Mouse (Mus musculus) cerebellum, adult 9-10 months (tissue): ENCODE results near the gene Hist2h2aa2.
A peak's percentile ranks its signal among the peaks of the same experiment; 100 is the strongest.
"Not testable (repeated sequence)": the region's sequence is repeated elsewhere in the genome, so short reads cannot be mapped to it uniquely, and the experiment has no call there.

Source experiments
- DNase-seq: peaks from one replicate; pipeline ENCODE4 v3.0.0; 2022

Gene Hist2h2aa2

DNA sequence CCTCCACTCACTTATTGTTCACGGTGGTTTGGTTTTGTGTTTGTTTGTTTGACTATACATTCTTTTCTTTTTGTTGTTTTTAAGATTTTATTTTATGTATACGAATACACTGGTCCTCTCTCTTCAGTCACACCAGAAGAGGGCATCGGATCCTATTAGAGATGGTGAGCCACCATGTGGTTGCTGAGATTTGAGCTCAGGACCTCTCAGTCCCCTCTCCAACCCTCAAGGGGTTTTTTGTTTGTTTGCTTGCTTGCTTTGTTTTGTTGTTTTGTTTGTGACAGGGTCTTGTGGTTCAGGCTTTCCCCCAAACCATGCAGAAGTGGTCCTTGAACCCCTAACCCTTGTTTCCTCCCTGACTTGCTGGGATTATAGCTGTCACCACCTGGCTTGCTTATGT, 21.5 kb upstream of the Hist2h2aa2 start:
- no peak for DNase-seq

DNA sequence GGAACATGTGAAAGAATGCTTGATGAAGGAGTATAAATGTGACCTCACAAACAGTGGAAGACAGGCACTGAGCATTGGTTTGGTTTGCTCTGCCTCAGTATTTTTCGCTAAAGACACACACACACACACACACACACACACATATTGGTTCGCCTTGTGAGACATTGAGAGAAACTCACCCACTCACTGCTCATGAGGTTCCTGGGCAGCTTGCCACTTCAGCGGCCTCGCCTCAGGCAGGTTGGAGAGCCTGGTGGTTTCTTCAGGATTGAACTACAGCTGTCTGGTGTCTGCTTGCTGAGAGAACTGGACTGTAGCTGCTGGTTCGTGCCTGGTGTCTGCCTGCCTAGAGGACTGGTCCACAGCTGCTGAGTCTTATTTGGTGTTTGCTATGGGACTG, 20.1 kb upstream of the Hist2h2aa2 start:
- peak; percentile 47 for DNase-seq

DNA sequence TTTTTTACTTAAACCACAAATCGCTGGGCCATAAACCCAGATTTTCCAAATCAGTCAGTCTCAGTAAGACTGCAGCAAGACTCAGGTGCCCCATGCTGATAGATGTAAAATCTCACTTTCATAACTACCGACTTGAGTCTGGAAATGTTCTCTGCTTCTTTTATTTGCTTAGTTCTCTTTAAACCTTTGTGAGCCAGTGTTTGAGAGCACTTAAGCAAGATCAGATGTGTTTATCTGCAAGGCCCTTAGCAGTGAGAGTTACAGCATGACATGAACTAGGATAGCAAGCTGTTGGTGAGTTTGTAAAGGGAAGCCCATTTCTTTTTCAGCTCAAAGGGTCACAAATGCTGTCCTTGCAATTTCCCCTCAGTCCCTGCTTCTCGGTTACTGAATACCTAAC, 17.1 kb upstream of the Hist2h2aa2 start:
- no peak for DNase-seq

- no peak for DNase-seq
Observed at GRCm38 (mm10) chr3:96255926-96256593, 16.0 kb upstream of the Hist2h2aa2 start.

DNA sequence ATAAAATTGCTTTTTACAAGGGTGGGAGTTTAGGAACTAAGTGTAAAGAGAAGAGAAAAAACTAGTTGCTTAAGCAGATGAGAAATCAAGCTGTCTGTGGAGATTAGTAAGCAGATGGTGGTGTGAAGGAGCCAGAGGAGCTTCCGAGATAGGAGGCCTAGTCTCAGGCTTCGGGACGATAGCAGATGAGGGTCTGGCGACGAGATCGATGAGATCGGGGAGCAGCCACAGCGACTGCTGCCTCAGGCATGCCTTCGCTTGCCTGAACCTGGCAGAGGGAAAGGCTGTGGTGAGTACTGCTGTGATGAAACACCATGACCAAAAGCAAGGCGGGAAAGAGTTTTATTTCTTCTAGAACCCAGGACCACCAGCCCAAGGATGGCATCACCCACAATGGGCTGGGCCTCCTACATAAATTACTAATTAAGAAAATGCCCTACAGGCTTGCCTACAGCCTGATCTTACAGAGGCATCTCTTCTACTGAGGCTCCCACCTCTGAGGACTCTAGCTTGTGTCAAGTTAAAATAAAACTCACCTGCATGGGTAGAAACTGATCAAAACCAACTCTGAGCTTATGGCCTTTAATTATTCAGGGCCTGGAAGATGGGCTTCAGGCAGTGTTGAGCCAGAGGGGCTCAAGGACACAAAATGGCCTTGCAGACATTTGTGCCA, 14.7 kb upstream of the Hist2h2aa2 start:
- DNase-seq = no peak

DNA sequence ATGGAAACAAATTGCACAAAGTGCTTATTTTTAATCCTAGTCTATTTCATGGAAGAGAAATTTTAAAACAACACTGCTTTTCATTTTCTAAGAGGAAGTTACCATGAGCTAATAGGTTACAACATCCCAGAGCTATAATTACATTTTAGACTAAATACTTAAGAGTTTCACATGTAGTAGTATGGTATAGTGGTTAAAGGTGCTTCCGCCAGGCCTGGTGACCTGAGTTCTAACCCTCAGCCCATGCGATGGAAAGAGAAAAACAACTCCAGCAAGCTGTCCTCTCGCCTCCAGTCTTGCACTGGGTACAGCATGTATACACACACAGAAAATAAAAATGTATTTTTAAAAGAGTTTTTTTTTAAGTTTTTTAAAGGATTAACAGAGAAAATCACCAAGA, 11.7 kb upstream of the Hist2h2aa2 start:
- no peak for DNase-seq

DNA sequence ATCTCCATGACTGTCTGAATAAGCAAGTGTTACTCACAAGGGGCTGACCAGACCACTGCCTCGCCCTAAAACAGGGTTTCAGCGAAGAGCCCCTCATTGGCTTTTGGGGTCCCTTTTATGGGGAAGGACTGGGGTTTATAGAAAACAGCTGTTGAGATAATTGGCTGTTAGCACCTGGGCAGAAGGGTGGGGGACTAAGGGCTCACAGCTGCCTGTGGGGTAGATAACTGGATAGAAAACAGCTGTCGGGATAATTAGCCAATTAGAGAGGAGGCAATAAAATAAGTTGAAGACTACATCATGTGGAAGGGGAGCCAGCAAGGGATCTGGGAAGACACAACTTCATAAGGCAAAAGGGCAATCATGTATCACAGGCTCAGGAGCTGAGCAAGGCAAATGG, 10.8 kb upstream of the Hist2h2aa2 start:
- no peak for DNase-seq

- DNase-seq = no peak
Observed at GRCm38 (mm10) chr3:96249034-96249345, 8.9 kb upstream of the Hist2h2aa2 start.

GRCm38 (mm10) chr3:96248141-96249033, 8.3 kb upstream of the Hist2h2aa2 start:
- no peak for DNase-seq

DNA sequence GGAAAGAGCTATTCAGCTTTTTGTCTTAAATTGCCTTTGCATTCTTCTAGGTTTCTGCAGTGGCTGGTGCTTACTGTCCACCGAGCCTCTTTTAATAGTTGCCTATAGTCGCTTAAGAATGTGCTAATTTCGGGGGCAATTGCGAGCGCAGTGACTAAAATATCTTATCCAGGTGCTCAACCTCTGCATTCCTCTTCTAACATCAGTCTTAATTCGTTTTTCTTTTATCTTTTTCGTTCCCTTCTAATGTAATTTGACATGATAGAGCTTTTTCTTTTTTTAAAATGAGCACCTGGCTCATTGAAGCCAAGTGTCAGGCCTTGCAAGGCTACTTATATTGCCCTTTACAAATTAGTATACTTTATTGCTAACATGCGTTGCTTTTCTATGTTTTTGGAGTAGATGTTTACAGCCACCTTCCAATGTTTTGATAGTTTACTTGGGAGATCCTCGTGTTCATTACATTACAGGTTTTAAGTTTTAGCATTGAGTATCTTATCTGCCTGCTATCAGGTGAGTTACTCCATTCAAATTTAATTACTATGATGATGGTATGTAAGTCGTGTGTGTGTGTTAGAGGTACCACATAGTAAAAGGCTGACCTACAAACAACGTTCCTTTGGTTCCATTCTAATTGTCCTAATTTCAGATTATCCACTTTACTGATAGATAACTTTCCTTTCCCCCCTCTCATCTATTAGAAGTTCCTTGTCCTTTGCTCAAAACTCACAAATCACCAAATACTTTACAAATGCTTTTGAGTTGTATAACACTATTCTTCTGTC, 7.5 kb upstream of the Hist2h2aa2 start:
- peak; percentile 59 for DNase-seq

GRCm38 (mm10) chr3:96246427-96246856, 6.4 kb upstream of the Hist2h2aa2 start, which contains the start of gene Hist2h3c1:
TSS of gene Hist2h3c1 (plus strand) at chr3:96246685.
- not testable (repeated sequence) for DNase-seq

GRCm38 (mm10) chr3:96246018-96246417, 5.9 kb upstream of the Hist2h2aa2 start:
- DNase-seq = not testable (repeated sequence)

GRCm38 (mm10) chr3:96245003-96245886, 5.2 kb upstream of the Hist2h2aa2 start, which contains the start of gene Hist2h2aa1:
TSS of gene Hist2h2aa1 (plus strand) at chr3:96245497.
- DNase-seq = peak; percentile 92

DNA sequence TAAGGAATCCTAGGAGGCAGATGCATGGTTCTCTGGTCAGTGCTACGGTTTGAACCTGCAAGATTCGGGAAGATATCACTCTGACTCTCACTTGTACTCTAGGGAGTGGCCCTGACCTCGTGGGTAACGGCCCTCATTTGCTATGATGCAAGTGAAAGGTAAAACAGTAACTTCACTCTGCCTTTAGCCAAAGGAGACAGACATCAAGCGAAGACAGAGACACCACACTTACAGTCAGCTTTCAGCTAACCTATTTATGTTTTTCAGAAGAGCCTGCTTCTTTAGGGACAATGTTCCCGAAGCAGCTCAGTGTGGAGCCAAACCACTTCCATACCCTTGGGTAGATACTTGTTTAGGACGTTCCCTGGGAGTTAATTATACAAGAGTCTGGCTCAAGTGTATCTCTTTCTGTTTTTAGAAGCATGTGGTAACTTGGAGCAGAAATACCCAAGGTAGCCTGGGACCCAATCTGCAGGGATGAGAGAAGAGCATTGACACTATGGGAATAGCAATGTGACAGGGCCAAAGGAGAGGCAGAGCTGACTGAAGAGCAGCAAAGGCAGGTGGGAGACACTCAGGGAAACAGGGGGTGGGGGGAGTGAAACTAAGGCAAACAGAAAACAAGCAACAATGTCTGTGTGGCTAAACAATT, 4.0 kb upstream of the Hist2h2aa2 start:
- no peak for DNase-seq

GRCm38 (mm10) chr3:96240799-96241197, 722 bp upstream of the Hist2h2aa2 start:
- no peak for DNase-seq

DNA sequence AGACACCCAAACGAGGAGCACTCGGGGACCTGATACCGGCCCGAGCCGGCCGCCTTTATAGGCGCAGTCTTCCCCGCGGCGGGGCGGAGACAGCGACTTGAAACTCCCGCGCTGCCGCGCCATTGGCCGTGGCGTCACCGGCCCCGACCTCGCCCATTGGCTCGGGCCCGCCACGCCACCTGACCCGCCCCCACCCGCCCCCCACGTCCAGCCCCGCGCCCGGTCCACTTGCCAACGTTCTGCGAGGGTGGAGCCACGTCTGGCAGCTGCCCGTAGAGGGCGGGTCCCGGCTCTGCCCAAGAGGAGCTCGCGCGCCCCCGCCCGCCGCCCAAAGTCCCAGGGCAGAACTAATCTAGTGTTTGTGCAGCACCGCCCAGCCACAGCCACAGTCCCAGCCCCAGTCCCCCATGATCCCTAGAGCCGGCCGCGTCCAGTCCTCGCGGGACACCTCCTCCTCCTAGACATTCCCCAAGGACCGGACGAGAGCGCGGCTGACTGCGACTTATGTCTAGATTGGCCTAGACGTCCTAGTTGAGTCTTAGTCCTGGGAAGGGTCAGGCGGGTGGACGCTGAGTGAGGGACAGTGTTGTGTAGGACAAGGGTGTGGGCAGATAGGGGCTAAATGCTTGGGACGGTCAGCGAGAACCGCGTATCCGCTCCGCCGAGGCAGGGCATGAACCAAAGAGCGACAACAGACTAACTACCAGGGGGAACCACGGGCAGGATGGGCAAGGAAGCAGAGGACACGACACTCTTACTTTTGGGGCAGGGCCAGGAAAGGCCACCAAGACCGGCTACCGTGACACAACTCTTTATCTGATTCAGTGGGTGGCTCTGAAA, 902 bp downstream of the Hist2h2aa2 start, which contains the start of gene Hist2h3c2:
Gene Hist2h3c2, minus strand, starts transcription at position 174 of the 840 bp plus-strand sequence.
- peak; percentile 68 for DNase-seq

- no peak for DNase-seq
Observed at GRCm38 (mm10) chr3:96237904-96238511, 2.1 kb downstream of the Hist2h2aa2 start.

DNA sequence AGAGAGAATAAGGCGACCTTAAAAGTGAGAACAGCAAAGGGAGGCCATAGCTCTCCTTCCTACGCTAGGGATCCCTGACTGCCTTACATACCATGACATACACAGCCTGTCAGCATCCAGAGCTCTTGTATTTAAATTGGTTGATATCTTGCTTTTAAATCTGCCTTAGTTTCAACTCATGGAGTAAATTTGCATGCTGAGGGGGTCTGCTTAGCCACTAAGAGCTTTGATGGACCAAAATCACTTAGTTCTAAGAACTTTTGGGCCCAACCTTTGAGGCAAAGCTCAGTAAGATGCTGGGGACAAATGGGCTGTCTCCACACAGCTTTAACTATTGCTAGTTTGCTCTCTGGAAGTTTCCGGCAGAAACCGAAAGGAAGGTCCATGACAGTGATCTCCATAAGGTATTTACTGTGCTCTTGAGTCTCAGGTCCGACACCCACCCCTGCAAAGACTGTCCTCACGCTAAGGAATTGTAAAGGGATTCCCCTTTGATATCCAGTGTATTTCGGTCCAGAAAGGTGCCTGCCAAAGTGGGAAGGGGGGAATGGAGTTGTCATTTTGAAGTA, 2.7 kb downstream of the Hist2h2aa2 start:
- no peak for DNase-seq

GRCm38 (mm10) chr3:96236834-96237334, 3.2 kb downstream of the Hist2h2aa2 start:
- DNase-seq = no peak
